Mouse (Mus musculus) kidney, adult 8-10 months (tissue): ENCODE measurements around the gene Zfp82.
"Not testable (repeated sequence)": the region's sequence is repeated elsewhere in the genome, so short reads cannot be mapped to it uniquely, and the experiment has no call there.

Experiments used
- DNase-seq, 2 experiments: peaks; one replicate each; pipeline ENCODE4 v3.0.0; 2022

Zfp82 gene

GRCm38 (mm10) chr7:30072146-30073028 lies at the start of gene Zfp82:
Gene Zfp82 (minus strand): TSS chr7:30072900.
- peak; percentile 63 to 69 for DNase-seq

GRCm38 (mm10) chr7:30122188-30122530 lies 49.5 kb upstream of the Zfp82 start:
- no peak for DNase-seq

- DNase-seq: peak; percentile 80
Observed at GRCm38 (mm10) chr7:30121308-30122187, 48.8 kb upstream of the Zfp82 start, which contains the start of gene Zfp382. Gene Zfp382 (plus strand): TSS chr7:30121942.

- DNase-seq: not testable (repeated sequence)
Observed at GRCm38 (mm10) chr7:30117935-30118334, 45.2 kb upstream of the Zfp82 start.

GRCm38 (mm10) chr7:30116076-30116475 lies 43.4 kb upstream of the Zfp82 start:
- DNase-seq: no peak

GRCm38 (mm10) chr7:30099297-30099696 lies 26.6 kb upstream of the Zfp82 start:
- no peak for DNase-seq

GRCm38 (mm10) chr7:30095551-30096125 lies 22.9 kb upstream of the Zfp82 start:
- no peak for DNase-seq

- DNase-seq: peak; percentile 90 to 92
Observed at GRCm38 (mm10) chr7:30094646-30095429, 22.1 kb upstream of the Zfp82 start, which contains the start of gene Zfp260. Gene Zfp260 (plus strand): TSS chr7:30094777.

- no peak for DNase-seq
Observed at GRCm38 (mm10) chr7:30093918-30094415, 21.3 kb upstream of the Zfp82 start.

- DNase-seq: no peak
Observed at GRCm38 (mm10) chr7:30092666-30093065, 20.0 kb upstream of the Zfp82 start.

GRCm38 (mm10) chr7:30090970-30091585 lies 18.4 kb upstream of the Zfp82 start:
- DNase-seq: peak in 1 of 2 experiments; percentile 26

- peak; percentile 97 to 98 for DNase-seq
Observed at GRCm38 (mm10) chr7:30090092-30090969, 17.6 kb upstream of the Zfp82 start, which contains the start of the genes Gm26920 and Zfp566. Gene Gm26920 (minus strand): TSS chr7:30090410. Gene Zfp566 (minus strand): TSS chr7:30090527.

- DNase-seq: no peak
Observed at GRCm38 (mm10) chr7:30089405-30089804, 16.7 kb upstream of the Zfp82 start.

GRCm38 (mm10) chr7:30086524-30086923 lies 13.8 kb upstream of the Zfp82 start:
- DNase-seq: no peak

- no peak for DNase-seq
Observed at GRCm38 (mm10) chr7:30064622-30065021, 8.1 kb downstream of the Zfp82 start.

- DNase-seq: peak in 1 of 2 experiments; percentile 17
Observed at GRCm38 (mm10) chr7:30062478-30062877, 10.2 kb downstream of the Zfp82 start.

- DNase-seq: no peak
Observed at GRCm38 (mm10) chr7:30060341-30060740, 12.4 kb downstream of the Zfp82 start.

- no peak for DNase-seq
Observed at GRCm38 (mm10) chr7:30053591-30053990, 19.1 kb downstream of the Zfp82 start.

- peak; percentile 72 to 82 for DNase-seq
Observed at GRCm38 (mm10) chr7:30050882-30051548, 21.7 kb downstream of the Zfp82 start, which contains the start of gene Zfp14. Gene Zfp14 (minus strand): TSS chr7:30051380.

- no peak for DNase-seq
Observed at GRCm38 (mm10) chr7:30048126-30048525, 24.6 kb downstream of the Zfp82 start.
